Mouse (Mus musculus): Measurements from ENCODE around the gene Atp6v1c2. TPM values are rescaled to one million over a fixed set of nuclear protein-coding genes. Genes with fewer than 3 reads are reported as not detected.

The Atp6v1c2 gene
- polyA plus RNA-seq, 2 experiments, result 0.09 to 0.19 TPM

- WGBS, result 93% methylated on average over 3 of the region's 3 CpGs
- no peak for TF ChIP-seq POLR2A (IDR thresholded peaks at IDR 0.05; ENCODE audit: borderline replicate concordance, extremely low read depth, insufficient read depth, insufficient read length)
- Histone ChIP-seq H3K27ac (replicated peaks; ENCODE audit: low read depth, low read length) (no peak overlapping the region), H3K4me3 (replicated peaks; ENCODE audit: low read length) (no peak overlapping the region), H3K9me3 (ENCODE audit: control insufficient read depth, low read length) (no peaks in the 10 kb centered on the region), H3K27me3 (ENCODE audit: control insufficient read depth, insufficient read depth, low read length) (no peaks in the 10 kb centered on the region), H3K4me2 (replicated peaks; ENCODE audit: low read depth, low read length, severe bottlenecking) (no peak overlapping the region), H3K4me1 (ENCODE audit: control insufficient read depth, insufficient read depth, low read length) (no peaks in the 10 kb centered on the region), H3K36me3 (ENCODE audit: control insufficient read depth, insufficient read depth, low read length) (no peaks in the 10 kb centered on the region), H3K9ac (ENCODE audit: low read depth, low read length, severe bottlenecking) (no peak overlapping the region)
- DNase-seq (ENCODE audit: low spot score) (no peak), ATAC-seq (ENCODE audit: low FRiP score, low read depth) (no peak)
Observed at GRCm38 (mm10) chr12:17261005-17261404, 68.2 kb downstream of the Atp6v1c2 start.

GRCm38 (mm10) chr12:17258431-17258830 lies 70.7 kb downstream of the Atp6v1c2 start:
- ATAC-seq (ENCODE audit: low FRiP score, low read depth) (no peak), DNase-seq (ENCODE audit: low spot score) (no peak)
- H3K27me3 ChIP-seq (ENCODE audit: control insufficient read depth, insufficient read depth, low read length), result peaks cover 6% of the 10 kb centered on the region
- WGBS, result 86% methylated on average over 7 of the region's 7 CpGs
- H3K27ac ChIP-seq (replicated peaks; ENCODE audit: low read depth, low read length), result no peak overlapping the region
- no peaks in the 10 kb centered on the region for H3K36me3 ChIP-seq (ENCODE audit: control insufficient read depth, insufficient read depth, low read length)
- H3K4me3 ChIP-seq (replicated peaks; ENCODE audit: low read length), result no peak overlapping the region
- H3K4me2 ChIP-seq (replicated peaks; ENCODE audit: low read depth, low read length, severe bottlenecking), result no peak overlapping the region
- H3K4me1 ChIP-seq (ENCODE audit: control insufficient read depth, insufficient read depth, low read length), result 0 out of 2 replicates have a peak, but pooled peaks cover 4% of the 10 kb centered on the region
- TF ChIP-seq POLR2A (IDR thresholded peaks at IDR 0.05; ENCODE audit: borderline replicate concordance, extremely low read depth, insufficient read depth, insufficient read length), result no peak
- H3K9ac ChIP-seq (ENCODE audit: low read depth, low read length, severe bottlenecking), result no peak overlapping the region
- H3K9me3 ChIP-seq (ENCODE audit: control insufficient read depth, low read length), result no peaks in the 10 kb centered on the region

- peaks cover 10% of the 10 kb centered on the region for H3K27me3 ChIP-seq (ENCODE audit: control insufficient read depth, insufficient read depth, low read length)
- H3K27ac ChIP-seq (replicated peaks; ENCODE audit: low read depth, low read length), result no peak overlapping the region
- H3K36me3 ChIP-seq (ENCODE audit: control insufficient read depth, insufficient read depth, low read length), result no peaks in the 10 kb centered on the region
- H3K9ac ChIP-seq (ENCODE audit: low read depth, low read length, severe bottlenecking), result no peak overlapping the region
- ATAC-seq (ENCODE audit: low FRiP score, low read depth) (peak; percentile 71; the same call in 1 of the 2 replicates), DNase-seq (ENCODE audit: low spot score) (peak; percentile 88)
- H3K4me2 ChIP-seq (replicated peaks; ENCODE audit: low read depth, low read length, severe bottlenecking), result no peak overlapping the region
- TF ChIP-seq POLR2A (IDR thresholded peaks at IDR 0.05; ENCODE audit: borderline replicate concordance, extremely low read depth, insufficient read depth, insufficient read length), result no peak
- no peak overlapping the region for H3K4me3 ChIP-seq (replicated peaks; ENCODE audit: low read length)
- H3K9me3 ChIP-seq (ENCODE audit: control insufficient read depth, low read length), result no peaks in the 10 kb centered on the region
- WGBS, result 8% methylated on average over 8 of the region's 10 CpGs
- 0 out of 2 replicates have a peak, but pooled peaks cover 4% of the 10 kb centered on the region for H3K4me1 ChIP-seq (ENCODE audit: control insufficient read depth, insufficient read depth, low read length)
Observed at GRCm38 (mm10) chr12:17256905-17257304, 72.3 kb downstream of the Atp6v1c2 start.

DNA sequence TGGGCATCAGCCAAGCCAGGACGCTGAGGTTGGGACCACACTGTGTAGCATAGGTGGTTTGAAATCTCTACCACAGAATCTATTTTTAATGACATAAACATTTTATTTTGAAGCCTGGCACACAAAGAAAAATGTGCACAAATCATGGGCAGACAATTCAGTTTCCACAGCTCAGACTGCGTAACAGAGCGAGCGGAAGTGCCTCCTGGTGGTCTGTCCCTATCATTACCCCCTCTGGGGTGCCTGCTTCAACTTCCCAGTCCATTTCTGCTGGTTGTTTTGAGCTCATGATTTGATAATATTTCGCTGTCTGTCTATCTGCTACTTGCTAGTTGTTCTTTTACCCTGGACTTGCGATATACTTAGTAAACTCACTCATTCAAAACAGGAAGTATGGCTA lies 73.6 kb downstream of the Atp6v1c2 start:
- ATAC-seq (ENCODE audit: low FRiP score, low read depth), result no peak
- WGBS, result 85% methylated on average over 6 of the region's 6 CpGs
- H3K9ac ChIP-seq (ENCODE audit: low read depth, low read length, severe bottlenecking), result no peak overlapping the region
- H3K4me3 ChIP-seq (replicated peaks; ENCODE audit: low read length), result no peak overlapping the region
- H3K4me2 ChIP-seq (replicated peaks; ENCODE audit: low read depth, low read length, severe bottlenecking), result no peak overlapping the region
- 0 out of 2 replicates have a peak, but pooled peaks cover 4% of the 10 kb centered on the region for H3K4me1 ChIP-seq (ENCODE audit: control insufficient read depth, insufficient read depth, low read length)
- DNase-seq (ENCODE audit: low spot score), result no peak
- H3K9me3 ChIP-seq (ENCODE audit: control insufficient read depth, low read length), result no peaks in the 10 kb centered on the region
- H3K27ac ChIP-seq (replicated peaks; ENCODE audit: low read depth, low read length), result no peak overlapping the region
- no peak for TF ChIP-seq POLR2A (IDR thresholded peaks at IDR 0.05; ENCODE audit: borderline replicate concordance, extremely low read depth, insufficient read depth, insufficient read length)
- H3K36me3 ChIP-seq (ENCODE audit: control insufficient read depth, insufficient read depth, low read length), result no peaks in the 10 kb centered on the region
- H3K27me3 ChIP-seq (ENCODE audit: control insufficient read depth, insufficient read depth, low read length), result peaks cover 10% of the 10 kb centered on the region

DNA sequence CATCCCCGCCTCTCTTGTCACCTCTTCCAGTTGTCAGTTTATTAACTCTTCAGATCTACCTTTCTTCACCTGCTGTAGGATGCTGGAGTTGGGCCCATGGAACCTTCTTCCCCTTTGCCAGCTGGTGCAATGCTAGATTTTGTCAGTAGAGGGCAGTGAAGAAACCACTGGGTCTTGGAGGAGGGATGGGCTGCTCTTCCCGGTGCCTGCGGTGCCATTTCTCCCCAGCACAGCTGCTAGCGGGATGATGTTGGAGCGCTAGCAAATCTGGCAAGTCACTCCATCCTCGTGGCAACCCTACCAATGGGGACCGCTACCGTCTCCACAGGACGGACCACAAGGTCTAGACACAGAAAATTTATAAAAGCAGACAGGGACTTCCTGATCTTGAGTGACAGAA lies 76.1 kb downstream of the Atp6v1c2 start:
- 11% methylated on average over 9 of the region's 9 CpGs for WGBS
- TF ChIP-seq POLR2A (IDR thresholded peaks at IDR 0.05; ENCODE audit: borderline replicate concordance, extremely low read depth, insufficient read depth, insufficient read length), result no peak
- H3K4me3 ChIP-seq (replicated peaks; ENCODE audit: low read length), result no peak overlapping the region; the same call in 1 of the 2 replicates

More for the DNA sequence above, 76.1 kb downstream of the Atp6v1c2 start:
- Histone ChIP-seq H3K9me3 (ENCODE audit: control insufficient read depth, low read length) (no peaks in the 10 kb centered on the region), H3K36me3 (ENCODE audit: control insufficient read depth, insufficient read depth, low read length) (no peaks in the 10 kb centered on the region), H3K4me2 (replicated peaks; ENCODE audit: low read depth, low read length, severe bottlenecking) (peak overlapping the region; percentile 35), H3K27ac (replicated peaks; ENCODE audit: low read depth, low read length) (no peak overlapping the region), H3K9ac (ENCODE audit: low read depth, low read length, severe bottlenecking) (no peak overlapping the region), H3K4me1 (ENCODE audit: control insufficient read depth, insufficient read depth, low read length) (0 out of 2 replicates have a peak, but pooled peaks cover 4% of the 10 kb centered on the region), H3K27me3 (ENCODE audit: control insufficient read depth, insufficient read depth, low read length) (peaks cover 10% of the 10 kb centered on the region)
- peak; percentile 31; the same call in 1 of the 2 replicates for ATAC-seq (ENCODE audit: low FRiP score, low read depth)
- peak; percentile 54 for DNase-seq (ENCODE audit: low spot score)
